Mouse (Mus musculus): ENCODE results near the gene Capsl. TPM values are rescaled to one million over a fixed set of nuclear protein-coding genes. Genes with fewer than 3 reads are reported as not detected.

The Capsl gene
- polyA plus RNA-seq, 1 experiment: 7.5 TPM

GRCm38 (mm10) chr15:9463521-9464027 lies 27.7 kb downstream of the Capsl start:
- no peak for TF ChIP-seq CTCF (IDR thresholded peaks at IDR 0.05; ENCODE audit: control insufficient read depth, insufficient read depth, low read length)
- no peak for TF ChIP-seq POLR2A (IDR thresholded peaks at IDR 0.05; ENCODE audit: borderline replicate concordance, control insufficient read depth, low read depth, low read length)
- 15% methylated on average over 7 of the region's 7 CpGs for WGBS
- H3K4me1 ChIP-seq (ENCODE audit: control insufficient read depth, insufficient read depth, low read length): no peaks in the 10 kb centered on the region
- H3K27ac ChIP-seq (ENCODE audit: control insufficient read depth, insufficient read depth, low read depth, low read length, poor library complexity): peak overlapping the region; percentile 47
- no peak overlapping the region for H3K4me3 ChIP-seq (replicated peaks; ENCODE audit: control insufficient read depth, low read depth, low read length)

GRCm38 (mm10) chr15:9464039-9464438 lies 28.2 kb downstream of the Capsl start:
- Histone ChIP-seq H3K27ac (ENCODE audit: control insufficient read depth, insufficient read depth, low read depth, low read length, poor library complexity) (no peak overlapping the region), H3K4me1 (ENCODE audit: control insufficient read depth, insufficient read depth, low read length) (no peaks in the 10 kb centered on the region), H3K4me3 (replicated peaks; ENCODE audit: control insufficient read depth, low read depth, low read length) (no peak overlapping the region)
- WGBS: 5% methylated on average over 1 of the region's 1 CpGs
- TF ChIP-seq POLR2A (IDR thresholded peaks at IDR 0.05; ENCODE audit: borderline replicate concordance, control insufficient read depth, low read depth, low read length) (no peak), CTCF (IDR thresholded peaks at IDR 0.05; ENCODE audit: control insufficient read depth, insufficient read depth, low read length) (no peak)

GRCm38 (mm10) chr15:9471053-9471685 lies 35.3 kb downstream of the Capsl start:
- 78% methylated on average over 4 of the region's 4 CpGs for WGBS
- TF ChIP-seq CTCF (IDR thresholded peaks at IDR 0.05; ENCODE audit: control insufficient read depth, insufficient read depth, low read length) (no peak), POLR2A (IDR thresholded peaks at IDR 0.05; ENCODE audit: borderline replicate concordance, control insufficient read depth, low read depth, low read length) (no peak)
- no peak overlapping the region for H3K27ac ChIP-seq (ENCODE audit: control insufficient read depth, insufficient read depth, low read depth, low read length, poor library complexity)
- H3K4me3 ChIP-seq (replicated peaks; ENCODE audit: control insufficient read depth, low read depth, low read length): no peak overlapping the region
- no peaks in the 10 kb centered on the region; the same call in 1 of the 2 replicates for H3K4me1 ChIP-seq (ENCODE audit: control insufficient read depth, insufficient read depth, low read length)

GRCm38 (mm10) chr15:9472167-9472566 lies 36.3 kb downstream of the Capsl start:
- no peak for TF ChIP-seq CTCF (IDR thresholded peaks at IDR 0.05; ENCODE audit: control insufficient read depth, insufficient read depth, low read length)
- TF ChIP-seq POLR2A (IDR thresholded peaks at IDR 0.05; ENCODE audit: borderline replicate concordance, control insufficient read depth, low read depth, low read length): no peak
- H3K4me3 ChIP-seq (replicated peaks; ENCODE audit: control insufficient read depth, low read depth, low read length): no peak overlapping the region
- H3K4me1 ChIP-seq (ENCODE audit: control insufficient read depth, insufficient read depth, low read length): no peaks in the 10 kb centered on the region; the same call in 1 of the 2 replicates
- WGBS: 24% methylated on average over 3 of the region's 3 CpGs
- H3K27ac ChIP-seq (ENCODE audit: control insufficient read depth, insufficient read depth, low read depth, low read length, poor library complexity): peak overlapping the region; percentile 39; the same call in 1 of the 2 replicates

DNA sequence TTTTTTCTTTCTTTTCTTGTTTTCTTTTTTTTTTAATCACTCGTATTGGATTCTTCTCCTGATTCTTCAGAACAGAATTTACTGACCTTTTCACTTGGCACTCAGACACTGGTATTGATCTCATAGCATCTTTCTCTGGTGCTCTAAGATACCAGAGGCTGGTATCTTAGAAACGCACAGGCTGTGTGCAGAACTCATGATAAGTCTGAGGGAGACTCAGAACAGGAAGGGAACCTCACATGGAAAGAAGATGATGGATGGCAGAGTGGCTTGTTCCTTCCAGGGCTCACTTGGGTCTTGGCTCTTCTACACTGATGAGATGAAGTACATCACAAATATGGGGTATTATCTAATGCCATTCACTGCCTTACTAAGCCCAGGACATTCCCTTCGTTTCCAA lies 36.8 kb downstream of the Capsl start:
- Histone ChIP-seq H3K4me3 (replicated peaks; ENCODE audit: control insufficient read depth, low read depth, low read length) (no peak overlapping the region), H3K4me1 (ENCODE audit: control insufficient read depth, insufficient read depth, low read length) (no peaks in the 10 kb centered on the region; the same call in 1 of the 2 replicates), H3K27ac (ENCODE audit: control insufficient read depth, insufficient read depth, low read depth, low read length, poor library complexity) (no peak overlapping the region)
- WGBS: 48% methylated on average over 3 of the region's 3 CpGs
- TF ChIP-seq CTCF (IDR thresholded peaks at IDR 0.05; ENCODE audit: control insufficient read depth, insufficient read depth, low read length): no peak
- no peak for TF ChIP-seq POLR2A (IDR thresholded peaks at IDR 0.05; ENCODE audit: borderline replicate concordance, control insufficient read depth, low read depth, low read length)

GRCm38 (mm10) chr15:9473188-9473587 lies 37.4 kb downstream of the Capsl start:
- Histone ChIP-seq H3K27ac (ENCODE audit: control insufficient read depth, insufficient read depth, low read depth, low read length, poor library complexity) (no peak overlapping the region), H3K4me1 (ENCODE audit: control insufficient read depth, insufficient read depth, low read length) (no peaks in the 10 kb centered on the region; the same call in 1 of the 2 replicates), H3K4me3 (replicated peaks; ENCODE audit: control insufficient read depth, low read depth, low read length) (no peak overlapping the region)
- TF ChIP-seq POLR2A (IDR thresholded peaks at IDR 0.05; ENCODE audit: borderline replicate concordance, control insufficient read depth, low read depth, low read length): no peak
- TF ChIP-seq CTCF (IDR thresholded peaks at IDR 0.05; ENCODE audit: control insufficient read depth, insufficient read depth, low read length): no peak
- WGBS: 77% methylated on average over 1 of the region's 1 CpGs

DNA sequence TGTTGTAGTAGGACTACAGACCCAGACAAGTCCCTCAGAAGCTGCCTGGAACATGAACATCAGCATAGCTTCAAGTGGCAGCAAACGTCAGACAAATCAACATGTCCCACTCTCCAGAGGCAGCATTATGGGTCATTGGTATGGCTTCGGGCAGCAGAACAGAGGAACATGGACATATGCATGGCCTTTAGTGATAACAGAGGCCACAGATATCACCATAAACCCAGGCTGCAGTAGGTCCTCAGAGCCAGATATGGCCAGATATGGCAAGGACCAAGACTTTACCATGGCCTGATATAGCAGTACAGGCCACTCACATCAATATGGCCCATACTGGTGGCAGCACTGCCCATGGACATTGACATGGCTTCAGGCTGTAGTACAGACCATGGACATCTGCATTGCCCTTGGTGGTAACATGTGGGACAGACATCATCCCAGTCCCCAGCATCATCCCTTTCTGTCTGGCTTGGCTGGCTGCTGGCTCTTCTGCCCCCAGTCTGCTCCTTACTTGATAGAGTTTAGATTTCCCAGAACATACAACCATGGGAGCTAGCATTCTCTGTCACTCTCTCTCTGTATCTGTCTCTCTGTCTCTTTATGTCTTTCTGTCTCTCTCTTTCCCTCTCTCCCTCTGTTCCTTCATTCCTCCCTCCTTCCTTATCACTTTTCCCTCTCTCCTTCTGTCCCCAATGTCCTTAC lies 53.7 kb downstream of the Capsl start:
- Histone ChIP-seq H3K4me3 (replicated peaks; ENCODE audit: control insufficient read depth, low read depth, low read length) (no peak overlapping the region), H3K4me1 (ENCODE audit: control insufficient read depth, insufficient read depth, low read length) (peaks cover 1% of the 10 kb centered on the region; the same call in 1 of the 2 replicates), H3K27ac (ENCODE audit: control insufficient read depth, insufficient read depth, low read depth, low read length, poor library complexity) (no peak overlapping the region; the same call in 1 of the 2 replicates)
- TF ChIP-seq POLR2A (IDR thresholded peaks at IDR 0.05; ENCODE audit: borderline replicate concordance, control insufficient read depth, low read depth, low read length) (no peak), CTCF (IDR thresholded peaks at IDR 0.05; ENCODE audit: control insufficient read depth, insufficient read depth, low read length) (no peak)
- 78% methylated on average over 2 of the region's 2 CpGs for WGBS

GRCm38 (mm10) chr15:9492077-9492476 lies 56.2 kb downstream of the Capsl start:
- 2% methylated on average over 3 of the region's 3 CpGs for WGBS
- no peak for TF ChIP-seq CTCF (IDR thresholded peaks at IDR 0.05; ENCODE audit: control insufficient read depth, insufficient read depth, low read length)
- TF ChIP-seq POLR2A (IDR thresholded peaks at IDR 0.05; ENCODE audit: borderline replicate concordance, control insufficient read depth, low read depth, low read length): no peak

More at GRCm38 (mm10) chr15:9492077-9492476, 56.2 kb downstream of the Capsl start:
- Histone ChIP-seq H3K4me3 (replicated peaks; ENCODE audit: control insufficient read depth, low read depth, low read length) (no peak overlapping the region), H3K27ac (ENCODE audit: control insufficient read depth, insufficient read depth, low read depth, low read length, poor library complexity) (no peak overlapping the region), H3K4me1 (ENCODE audit: control insufficient read depth, insufficient read depth, low read length) (peaks cover 1% of the 10 kb centered on the region; the same call in 1 of the 2 replicates)

Other genes starting within 250 kb of the Capsl start
- gene Ugt3a1, start 159.1 kb upstream of the Capsl start, polyA plus RNA-seq (2011; ENCODE audit: insufficient read depth, insufficient read length, low replicate concordance, missing spikeins): 2.5 TPM in 1 of 2 replicates, not detected in the other
- gene Ugt3a2, start 100.5 kb upstream of the Capsl start, polyA plus RNA-seq (2011; ENCODE audit: insufficient read depth, insufficient read length, low replicate concordance, missing spikeins): 2.4 TPM in 1 of 2 replicates, not detected in the other
- 12.1 and 14.5 TPM in 2 replicates for gene Il7r, start 94.1 kb downstream of the Capsl start, polyA plus RNA-seq (2011; ENCODE audit: insufficient read depth, insufficient read length, low replicate concordance, missing spikeins)

Measured in bone marrow, adult 2 months (tissue).